Mouse (Mus musculus): Measurements from ENCODE around the gene Zscan12.

DNA sequence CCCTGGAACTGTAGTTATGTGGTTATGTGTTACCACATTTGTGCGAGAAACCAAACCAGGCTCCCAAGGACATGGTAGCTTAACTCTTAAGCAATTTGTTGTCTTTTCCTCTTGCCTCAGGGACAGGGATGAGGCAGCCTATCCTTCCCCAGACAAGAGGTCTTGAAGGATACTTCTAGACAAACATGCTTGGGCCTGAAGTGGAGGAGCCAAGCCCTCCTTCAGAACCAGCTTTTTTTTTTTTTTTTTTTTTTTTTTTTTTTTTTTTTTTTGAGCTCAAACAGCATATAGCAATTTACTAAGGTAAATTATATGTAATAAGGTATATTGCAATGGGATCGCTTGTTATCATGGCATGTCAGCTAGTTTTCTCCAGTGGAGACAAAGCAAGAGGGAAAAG, 53.1 kb downstream of the Zscan12 start:
- TF ChIP-seq KAT2A (IDR thresholded peaks at IDR 0.05; ENCODE audit: insufficient replicate concordance, low read length) (no peak), CTCF (conservative IDR thresholded peaks at IDR 0.05 in 1 of 2, IDR thresholded peaks at IDR 0.05 in 1 of 2; ENCODE audit: low read depth in 2 of 2, low read length in 2 of 2) (no peak), UBTF (IDR thresholded peaks at IDR 0.05; ENCODE audit: low read depth, low read length) (no peak), IRF4 (IDR thresholded peaks at IDR 0.05; ENCODE audit: low read depth, low read length) (no peak), POLR2AphosphoS2 (IDR thresholded peaks at IDR 0.05; ENCODE audit: low read depth, low read length) (no peak), RAD21 (IDR thresholded peaks at IDR 0.05; ENCODE audit: low read depth, low read length) (no peak), BHLHE40 (IDR thresholded peaks at IDR 0.05; ENCODE audit: low read depth, low read length) (no peak), SMC3 (IDR thresholded peaks at IDR 0.05; ENCODE audit: low read depth, low read length) (no peak), GABPA (IDR thresholded peaks at IDR 0.05; ENCODE audit: insufficient replicate concordance, low read depth, low read length) (no peak), HCFC1 (IDR thresholded peaks at IDR 0.05; ENCODE audit: low read depth, low read length) (no peak), E2F4 (IDR thresholded peaks at IDR 0.05; ENCODE audit: insufficient replicate concordance, low read depth, low read length) (no peak), EP300 (IDR thresholded peaks at IDR 0.05; ENCODE audit: low read length) (no peak), POLR2A (IDR thresholded peaks at IDR 0.05; ENCODE audit: low read depth, low read length) (no peak)
